Mouse (Mus musculus) testis, adult 2 months (tissue): Measurements from ENCODE around the gene Acsbg2. TPM values are rescaled to one million over a fixed set of nuclear protein-coding genes. Genes with fewer than 3 reads are reported as not detected.
A peak's percentile ranks its signal among the peaks of the same experiment; 100 is the strongest.

ENCODE experiments used
- H3K27ac ChIP-seq: fragments of 200-500 bp; 2 replicates; pipeline ENCODE4 v1.5.1; 2012; ENCODE audit warnings: low read depth, low read length; ENCODE audit not compliant: control insufficient read depth, insufficient read depth
- H3K27me3 ChIP-seq: fragments of 200-500 bp; 2 replicates; pipeline ENCODE4 v1.6.1; 2012; ENCODE audit warnings: mild to moderate bottlenecking, low read length, moderate library complexity; ENCODE audit not compliant: control insufficient read depth, insufficient read depth
- H3K36me3 ChIP-seq: fragments of 200-500 bp; 2 replicates; pipeline ENCODE4 v1.6.1; 2012; ENCODE audit warnings: mild to moderate bottlenecking, low read length; ENCODE audit not compliant: control insufficient read depth, insufficient read depth
- H3K4me1 ChIP-seq: fragments of 200-500 bp; 2 replicates; pipeline ENCODE4 v1.6.1; 2012; ENCODE audit warnings: low read length; ENCODE audit not compliant: control insufficient read depth, insufficient read depth
- H3K4me3 ChIP-seq: fragments of 200-500 bp; 2 replicates; pipeline ENCODE4 v1.5.1; 2012; ENCODE audit warnings: low read depth, mild to moderate bottlenecking, low read length, moderate library complexity, mixed read lengths; ENCODE audit not compliant: control insufficient read depth
- CTCF ChIP-seq: fragments of 200-500 bp; IDR thresholded peaks from 2 replicates; pipeline ENCODE4 v1.5.1; 2012; ENCODE audit warnings: low read depth, mild to moderate bottlenecking, inconsistent platforms, low read length, moderate library complexity; ENCODE audit not compliant: control insufficient read depth, insufficient read depth, insufficient replicate concordance
- POLR2A ChIP-seq: fragments of 200-500 bp; IDR thresholded peaks from 2 replicates; pipeline ENCODE4 v1.6.1; 2012; ENCODE audit warnings: low read depth, mild to moderate bottlenecking, inconsistent platforms, low read length, moderate library complexity; ENCODE audit not compliant: control insufficient read depth
- polyA plus RNA-seq: library from polyadenylated mRNA; depleted of rRNA; stranded (reverse); fragments of >200 nt; gene quantifications from 2 replicates; pipeline ENCODE4 v1.2.3, GENCODE M21; 2012

The Acsbg2 gene
- polyA plus RNA-seq, 1 experiment = 166 TPM

DNA sequence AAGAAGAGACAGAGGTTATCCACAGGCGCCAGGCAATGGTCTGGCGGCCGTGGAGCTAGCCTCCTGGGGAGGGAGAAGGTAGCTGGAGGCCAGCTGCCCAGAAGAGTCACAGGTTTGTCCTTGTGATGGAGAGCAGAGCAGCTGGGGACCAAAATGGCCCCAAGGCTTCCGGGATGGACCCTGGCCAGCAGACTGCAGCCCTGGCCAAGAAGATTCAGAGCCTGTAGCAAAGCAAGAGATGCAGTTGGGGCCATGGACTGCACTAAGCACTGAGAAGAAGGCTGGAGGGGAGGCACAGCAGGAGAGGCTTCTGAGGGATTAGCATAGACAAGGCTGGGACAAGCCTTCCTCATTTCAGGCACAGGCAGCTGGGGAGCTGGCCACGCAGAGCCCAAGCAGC, 28.5 kb upstream of the Acsbg2 start:
- H3K4me3 ChIP-seq = no peak overlapping the region
- TF ChIP-seq POLR2A = no peak
- TF ChIP-seq CTCF = no peak
- H3K27me3 ChIP-seq = no peaks in the 10 kb centered on the region
- no peaks in the 10 kb centered on the region for H3K4me1 ChIP-seq
- no peak overlapping the region for H3K27ac ChIP-seq
- no peaks in the 10 kb centered on the region; the same call in 1 of the 2 replicates for H3K36me3 ChIP-seq

DNA sequence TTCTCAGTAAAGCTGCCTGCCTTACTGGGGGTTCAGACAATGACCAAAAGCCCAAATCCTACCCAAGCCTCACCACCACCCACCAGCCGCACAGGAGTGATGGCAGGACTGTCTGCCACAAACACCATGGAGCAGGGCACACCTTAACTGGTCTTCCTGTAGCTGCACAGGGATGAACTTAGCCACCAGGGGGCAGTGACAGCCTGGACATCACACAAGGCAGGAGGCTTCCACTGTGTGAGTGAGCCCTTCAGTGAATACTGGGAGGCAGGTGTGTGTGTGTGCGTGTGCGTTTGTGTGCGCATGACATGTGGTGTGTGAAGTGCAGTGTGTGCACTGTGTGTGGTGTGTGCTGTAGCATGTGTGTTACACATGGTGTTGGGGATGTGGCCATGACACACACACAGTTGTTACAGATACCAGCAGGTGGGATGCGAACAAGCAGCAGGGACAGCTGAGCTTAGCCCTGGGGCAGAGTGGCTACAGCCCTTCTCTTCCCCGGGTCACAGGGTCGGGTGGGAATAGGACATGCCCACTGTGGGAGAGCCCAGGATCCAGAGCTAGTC, 23.5 kb upstream of the Acsbg2 start:
- H3K27me3 ChIP-seq = no peaks in the 10 kb centered on the region
- H3K27ac ChIP-seq = no peak overlapping the region
- peak; percentile 85 for TF ChIP-seq CTCF
- TF ChIP-seq POLR2A = peak; percentile 28; the same call in 1 of the 2 replicates
- no peaks in the 10 kb centered on the region for H3K4me1 ChIP-seq
- H3K4me3 ChIP-seq = no peak overlapping the region
- H3K36me3 ChIP-seq = no peaks in the 10 kb centered on the region; the same call in 1 of the 2 replicates

DNA sequence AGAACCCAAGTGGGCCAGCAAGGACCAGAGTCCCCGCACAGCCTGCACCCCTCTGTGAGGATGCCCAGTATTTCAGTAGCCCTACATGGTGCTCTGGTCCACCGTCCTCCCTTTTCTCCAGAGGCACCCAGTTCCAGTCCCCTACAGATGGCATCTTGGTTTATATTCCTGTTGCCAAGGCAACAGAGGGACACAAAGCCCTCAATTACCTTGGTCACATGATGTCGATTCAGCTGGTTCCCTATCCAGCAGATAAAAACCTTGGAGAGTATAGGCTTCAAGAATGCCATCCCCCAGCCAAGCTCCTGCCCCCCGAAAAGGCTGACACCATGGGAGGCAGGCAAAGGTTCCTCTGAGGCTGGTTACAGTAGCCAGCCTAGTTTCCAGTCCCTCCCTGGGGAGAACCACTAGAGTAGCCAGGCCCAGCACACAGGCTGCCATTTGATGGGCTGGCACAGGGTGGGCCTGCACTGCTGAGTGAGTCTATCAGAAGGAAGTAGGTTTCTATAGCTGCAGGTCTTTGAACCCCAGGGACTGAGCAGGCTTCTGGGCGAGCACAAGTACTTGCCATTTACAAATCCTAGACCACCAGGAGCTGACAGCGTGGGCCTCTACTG, 22.4 kb upstream of the Acsbg2 start:
- Histone ChIP-seq H3K4me1 (no peaks in the 10 kb centered on the region), H3K27me3 (no peaks in the 10 kb centered on the region), H3K4me3 (no peak overlapping the region), H3K36me3 (no peaks in the 10 kb centered on the region; the same call in 1 of the 2 replicates), H3K27ac (no peak overlapping the region)
- no peak for TF ChIP-seq POLR2A
- TF ChIP-seq CTCF = no peak

DNA sequence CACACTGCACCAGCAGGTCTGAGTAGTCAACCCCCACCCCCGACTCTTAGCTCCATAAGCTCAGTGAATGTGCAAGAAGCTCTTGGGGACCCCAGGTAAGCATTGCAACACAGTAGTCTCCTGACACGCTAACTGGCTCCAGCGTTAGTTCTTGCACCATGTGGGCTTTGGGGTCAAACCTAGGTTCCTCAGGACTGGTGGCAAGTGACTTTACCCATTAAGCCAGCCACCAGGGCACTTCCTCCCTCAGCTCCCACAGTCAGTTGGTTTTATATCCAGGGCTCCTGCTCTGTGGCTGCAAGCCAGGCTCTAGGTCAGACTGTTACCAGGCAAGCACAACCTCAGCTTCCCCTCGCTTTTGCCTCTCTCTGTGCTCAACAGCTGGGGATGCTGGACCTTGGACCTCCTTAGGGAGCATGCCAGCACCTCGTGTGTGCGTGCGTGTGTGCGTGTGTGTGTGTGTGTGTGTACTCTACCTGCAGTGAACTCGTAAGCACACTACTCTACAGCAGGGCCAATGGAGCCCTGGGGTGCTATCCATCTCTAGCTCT, 21.2 kb upstream of the Acsbg2 start:
- H3K36me3 ChIP-seq = no peaks in the 10 kb centered on the region; the same call in 1 of the 2 replicates
- H3K27ac ChIP-seq = no peak overlapping the region
- H3K4me3 ChIP-seq = no peak overlapping the region
- no peaks in the 10 kb centered on the region for H3K27me3 ChIP-seq
- H3K4me1 ChIP-seq = no peaks in the 10 kb centered on the region
- no peak for TF ChIP-seq POLR2A
- TF ChIP-seq CTCF = no peak

DNA sequence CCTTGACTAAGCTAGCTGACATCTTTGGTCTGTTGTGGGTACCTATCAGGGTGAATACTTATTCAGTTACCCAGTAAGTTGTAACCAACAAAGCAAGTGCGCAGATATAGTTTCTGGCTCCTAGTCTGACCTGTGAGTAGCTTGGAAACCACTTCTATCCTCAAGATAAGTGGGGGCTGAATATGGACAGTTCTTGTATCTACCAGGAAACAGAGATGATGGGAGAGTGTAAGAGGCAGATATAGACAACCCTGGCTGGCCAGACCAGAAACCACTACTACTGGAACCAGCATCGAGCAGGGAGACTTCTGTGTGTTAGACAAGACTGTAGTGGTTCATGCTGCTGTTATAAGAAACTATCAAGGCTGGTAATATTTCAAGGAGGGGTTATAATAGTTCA, 15.8 kb upstream of the Acsbg2 start:
- TF ChIP-seq POLR2A (no peak), CTCF (no peak)
- Histone ChIP-seq H3K27me3 (no peaks in the 10 kb centered on the region), H3K4me1 (no peaks in the 10 kb centered on the region), H3K36me3 (no peaks in the 10 kb centered on the region), H3K4me3 (no peak overlapping the region), H3K27ac (no peak overlapping the region)

DNA sequence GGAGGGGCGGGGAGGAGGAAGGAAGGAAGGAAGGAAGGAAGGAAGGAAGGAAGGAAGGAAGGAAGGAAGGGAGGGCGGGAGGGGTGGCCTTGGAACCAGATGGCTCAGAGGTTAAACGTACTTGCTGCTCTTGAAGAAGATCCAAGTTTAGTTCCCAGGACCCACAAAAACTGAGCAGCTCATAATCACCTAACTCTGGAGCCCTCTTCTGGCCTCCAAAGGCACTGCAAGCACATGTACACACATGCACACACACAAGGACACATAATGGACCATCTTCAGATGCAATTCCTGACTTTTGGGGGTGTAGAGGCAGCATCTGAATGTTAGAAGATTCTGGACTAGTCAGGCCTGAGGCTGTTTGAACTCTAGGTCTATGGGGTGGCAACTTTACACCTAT, 13.8 kb upstream of the Acsbg2 start:
- Histone ChIP-seq H3K4me1 (peaks cover 13% of the 10 kb centered on the region), H3K27ac (no peak overlapping the region), H3K4me3 (no peak overlapping the region), H3K36me3 (no peaks in the 10 kb centered on the region), H3K27me3 (no peaks in the 10 kb centered on the region)
- TF ChIP-seq POLR2A = no peak
- TF ChIP-seq CTCF = no peak

DNA sequence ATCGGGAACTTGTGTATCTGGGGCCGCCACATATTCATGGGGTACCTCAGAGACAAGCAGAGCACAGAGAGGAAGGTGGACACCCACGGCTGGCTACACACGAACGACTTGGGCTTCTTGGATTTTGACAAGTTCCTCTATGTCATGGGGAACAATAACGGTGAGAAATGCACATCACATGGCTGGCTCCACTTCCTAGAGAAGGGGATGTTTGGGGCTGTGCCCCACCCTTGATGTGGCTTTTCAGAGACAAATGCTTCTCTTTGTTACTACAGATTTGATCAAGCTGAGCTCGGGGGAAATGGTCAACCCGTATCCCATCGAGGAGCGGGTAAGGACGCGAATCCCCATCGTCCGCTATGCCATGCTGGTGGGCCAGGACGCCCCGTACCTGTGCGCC, 10.6 kb upstream of the Acsbg2 start:
- no peaks in the 10 kb centered on the region for H3K36me3 ChIP-seq
- TF ChIP-seq CTCF (no peak), POLR2A (no peak)
- H3K27me3 ChIP-seq = no peaks in the 10 kb centered on the region
- peak overlapping the region; percentile 47 for H3K4me3 ChIP-seq
- no peak overlapping the region for H3K27ac ChIP-seq
- peaks cover 23% of the 10 kb centered on the region for H3K4me1 ChIP-seq
